Mouse (Mus musculus) MEL (cell line): ENCODE results near the gene 4930505A04Rik.

Experiments
- CHD2 ChIP-seq: IDR thresholded peaks from 2 replicates; pipeline ENCODE4 v1.6.1; 2011; ENCODE audit warnings: low read length, improper control_type of control experiment
- CTCF ChIP-seq, 3 experiments: IDR thresholded peaks in 2 of 3; conservative IDR thresholded peaks in 1 of 3; 2 replicates each; pipeline ENCODE4 v1.5.1; 2011 to 2012; ENCODE audit warnings: low read length in 3 of 3, low read depth in 2 of 3, mild to moderate bottlenecking in 2 of 3, improper control_type of control experiment in 1 of 3, inconsistent platforms in 1 of 3, mixed read lengths in 1 of 3, moderate library complexity in 1 of 3; ENCODE audit not compliant: control insufficient read depth in 1 of 3, insufficient read depth in 1 of 3, poor library complexity in 1 of 3, severe bottlenecking in 1 of 3
- ETS1 ChIP-seq: IDR thresholded peaks from 2 replicates; pipeline ENCODE4 v1.6.1; 2012; ENCODE audit warnings: low read depth, mild to moderate bottlenecking, inconsistent platforms, low read length, improper control_type of control experiment, moderate library complexity
- GATA1 ChIP-seq: IDR thresholded peaks from 2 replicates; pipeline ENCODE4 v1.6.1; 2011; ENCODE audit warnings: low read depth, low read length, improper control_type of control experiment
- NRF1 ChIP-seq: IDR thresholded peaks from 2 replicates; pipeline ENCODE4 v1.6.1; 2014; ENCODE audit warnings: low read depth, mild to moderate bottlenecking, inconsistent platforms, low read length, improper control_type of control experiment, moderate library complexity; ENCODE audit not compliant: poor library complexity, insufficient read depth, severe bottlenecking
- UBTF ChIP-seq: IDR thresholded peaks from 2 replicates; pipeline ENCODE4 v1.6.1; 2012; ENCODE audit warnings: low read depth, mild to moderate bottlenecking, inconsistent platforms, low read length, improper control_type of control experiment, moderate library complexity, borderline replicate concordance; ENCODE audit not compliant: insufficient read depth

DNA sequence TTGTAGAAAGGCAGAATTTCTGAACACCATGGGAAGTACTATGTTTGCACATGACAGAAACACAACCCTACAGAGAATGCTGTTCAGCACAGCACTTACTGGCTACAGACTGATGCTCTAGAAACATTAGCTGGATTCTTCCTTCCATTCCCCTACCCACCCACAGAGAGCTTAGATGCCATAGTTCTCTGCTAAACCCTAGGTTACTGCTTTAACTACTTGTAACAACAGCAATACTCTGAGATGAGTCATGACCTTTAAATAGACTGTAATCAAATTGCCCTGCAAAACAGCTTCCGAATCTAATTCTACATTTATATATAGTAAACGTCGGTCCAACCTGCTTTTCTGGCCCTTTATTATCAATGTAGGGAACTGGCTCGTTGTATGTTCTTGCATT is 17.3 kb downstream of the 4930505A04Rik start:
- TF ChIP-seq CTCF (IDR thresholded peaks at IDR 0.05 in 2 of 3, conservative IDR thresholded peaks at IDR 0.05 in 1 of 3; ENCODE audit: control insufficient read depth in 1 of 3, insufficient read depth in 1 of 3, low read depth in 2 of 3, low read length in 3 of 3, poor library complexity in 1 of 3, severe bottlenecking in 1 of 3) (no peak), CHD2 (no peak), UBTF (no peak), ETS1 (no peak), GATA1 (no peak), NRF1 (no peak)
